Mouse (Mus musculus): ENCODE results near the gene Dnajc19.
"Not testable (repeated sequence)": the region's sequence is repeated elsewhere in the genome, so short reads cannot be mapped to it uniquely, and the experiment has no call there.

The Dnajc19 gene

DNA sequence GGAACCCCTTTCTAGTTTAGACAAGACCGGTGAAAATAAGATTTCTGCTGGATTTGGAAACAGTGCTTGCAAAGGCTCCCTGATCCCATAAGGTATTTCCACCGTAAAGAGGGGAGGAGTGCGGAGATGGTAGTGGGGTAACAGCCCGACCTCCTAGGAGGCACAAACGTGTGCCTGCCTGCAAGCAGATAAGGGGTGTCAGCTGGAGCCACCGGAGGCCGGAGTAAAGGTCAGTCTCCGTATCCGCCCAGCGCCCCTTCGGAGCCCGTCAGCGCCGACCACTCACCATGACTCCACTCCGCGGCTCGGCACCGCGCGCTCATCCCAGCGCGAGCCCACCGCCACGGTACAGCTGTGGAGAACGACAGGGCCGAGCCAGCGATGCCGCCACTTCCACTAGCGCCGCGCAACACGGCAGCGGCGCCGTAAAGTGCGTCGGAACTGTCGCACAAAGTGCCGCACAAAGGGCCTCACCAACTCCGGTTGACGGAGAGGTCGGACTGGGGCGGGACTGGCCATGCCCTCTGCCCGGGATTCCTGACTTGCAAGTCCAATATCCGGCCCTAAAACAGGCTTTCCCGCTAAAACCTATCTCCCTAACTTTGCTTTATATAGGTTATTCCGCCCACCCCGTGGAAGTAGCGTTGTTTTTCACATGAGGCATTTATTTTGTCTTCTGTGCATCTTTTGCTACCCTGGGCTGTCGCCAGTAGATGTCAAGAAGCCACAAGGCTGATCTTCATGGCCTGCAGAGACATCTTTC, at the start of gene Dnajc19:
TSS of gene Dnajc19 (minus strand) at position 422 of the 763 bp plus-strand sequence.
- peak; percentile 92 for DNase-seq (ENCODE audit: low read depth, low spot score)

DNA sequence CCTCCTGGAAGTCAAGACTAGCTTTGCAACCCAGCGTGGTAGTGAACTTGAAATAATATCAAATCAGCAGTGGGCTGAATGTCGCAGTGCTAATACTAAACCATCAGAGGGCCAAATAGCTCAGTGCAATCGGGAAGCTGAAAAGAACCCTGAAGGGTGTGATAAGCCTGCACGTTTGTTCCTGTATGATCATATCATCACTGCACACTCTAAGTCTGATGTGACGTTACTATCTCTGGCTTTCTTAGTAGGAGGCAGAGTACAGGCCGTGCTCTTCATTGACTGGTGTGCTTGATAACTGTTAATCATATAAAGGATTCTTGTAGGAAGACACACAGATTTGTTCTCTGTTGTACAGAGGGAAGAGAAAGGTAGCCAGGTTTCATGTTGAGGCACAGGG, 48.8 kb upstream of the Dnajc19 start:
- DNase-seq (ENCODE audit: low read depth, low spot score): no peak

DNA sequence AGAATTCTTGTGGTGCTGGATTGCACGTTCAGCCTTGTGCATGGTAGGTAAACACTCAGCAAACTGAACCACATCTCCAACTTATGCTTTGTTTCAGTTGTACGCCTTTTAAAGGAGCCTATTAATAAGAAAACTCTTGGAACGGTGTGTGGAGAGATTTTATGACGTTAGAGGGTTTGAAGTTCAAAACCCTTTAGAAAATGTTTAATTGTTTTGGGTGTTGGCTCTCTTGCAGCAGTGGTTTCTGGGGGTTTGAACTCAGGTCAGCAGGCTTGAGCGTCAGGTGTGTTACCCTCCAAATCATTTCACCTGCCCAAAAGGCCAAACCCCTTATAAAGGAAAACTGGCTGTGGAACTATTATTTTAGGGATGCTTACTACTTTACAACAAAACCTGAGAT, 40.2 kb upstream of the Dnajc19 start:
- no peak for DNase-seq (ENCODE audit: low read depth, low spot score)

DNA sequence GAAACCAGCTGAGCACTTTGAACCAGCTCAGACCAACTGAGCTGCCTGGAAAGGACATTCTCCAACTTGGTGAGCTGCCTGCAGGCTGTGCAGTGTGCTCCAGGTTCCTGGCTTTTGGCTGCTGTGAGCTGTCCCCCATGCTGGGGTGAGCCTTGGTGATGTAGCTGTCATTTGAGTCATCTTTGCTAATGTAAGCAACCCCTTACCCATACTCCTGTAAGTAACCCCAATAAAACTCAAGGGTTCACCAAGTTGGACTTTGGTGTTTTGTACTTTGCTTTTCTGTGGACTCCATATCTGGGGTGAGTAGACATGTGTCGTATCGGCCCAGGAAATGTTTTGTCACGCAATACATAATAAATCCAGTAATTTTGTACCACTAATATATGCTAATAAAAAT, 39.7 kb upstream of the Dnajc19 start:
- no peak for DNase-seq (ENCODE audit: low read depth, low spot score)

DNA sequence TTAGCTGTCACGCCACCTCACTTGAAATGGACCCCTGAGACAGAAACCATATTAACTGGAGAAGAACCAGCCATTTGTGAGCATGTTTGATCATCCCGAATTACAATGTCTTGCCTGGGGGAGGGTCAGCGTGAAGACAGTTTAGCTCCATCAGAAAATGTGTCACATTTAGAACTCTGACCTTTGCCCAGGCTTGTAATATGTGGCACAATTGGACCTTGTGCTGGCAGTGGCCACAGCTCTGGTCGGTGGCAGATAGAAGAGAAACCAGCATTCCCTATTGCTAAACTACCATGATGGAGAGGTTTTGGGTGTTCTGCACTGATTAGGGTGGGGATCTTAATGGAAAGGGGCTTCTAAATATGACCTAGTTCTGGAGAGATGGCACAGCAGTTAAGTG, 38.7 kb upstream of the Dnajc19 start:
- DNase-seq (ENCODE audit: low read depth, low spot score): no peak

DNA sequence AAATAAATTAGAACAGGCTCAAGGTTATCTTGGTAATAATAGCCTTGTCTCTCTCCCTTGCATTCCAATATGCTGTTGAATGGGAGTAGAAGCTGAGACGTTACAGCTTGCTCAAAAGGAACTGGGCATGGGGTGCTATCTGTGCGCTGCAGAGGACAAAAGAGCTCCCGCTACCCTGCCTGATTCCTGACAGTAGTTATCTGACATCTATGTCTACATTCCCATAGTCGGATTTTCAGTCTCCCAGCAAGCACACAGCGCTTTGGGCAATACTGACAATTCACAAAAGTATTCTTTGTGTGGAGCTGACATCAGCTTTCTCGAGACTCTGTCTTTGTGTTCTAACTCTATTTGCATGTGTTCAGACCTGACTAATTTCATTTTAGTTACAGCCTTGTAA, 34.7 kb upstream of the Dnajc19 start:
- no peak for DNase-seq (ENCODE audit: low read depth, low spot score)

DNA sequence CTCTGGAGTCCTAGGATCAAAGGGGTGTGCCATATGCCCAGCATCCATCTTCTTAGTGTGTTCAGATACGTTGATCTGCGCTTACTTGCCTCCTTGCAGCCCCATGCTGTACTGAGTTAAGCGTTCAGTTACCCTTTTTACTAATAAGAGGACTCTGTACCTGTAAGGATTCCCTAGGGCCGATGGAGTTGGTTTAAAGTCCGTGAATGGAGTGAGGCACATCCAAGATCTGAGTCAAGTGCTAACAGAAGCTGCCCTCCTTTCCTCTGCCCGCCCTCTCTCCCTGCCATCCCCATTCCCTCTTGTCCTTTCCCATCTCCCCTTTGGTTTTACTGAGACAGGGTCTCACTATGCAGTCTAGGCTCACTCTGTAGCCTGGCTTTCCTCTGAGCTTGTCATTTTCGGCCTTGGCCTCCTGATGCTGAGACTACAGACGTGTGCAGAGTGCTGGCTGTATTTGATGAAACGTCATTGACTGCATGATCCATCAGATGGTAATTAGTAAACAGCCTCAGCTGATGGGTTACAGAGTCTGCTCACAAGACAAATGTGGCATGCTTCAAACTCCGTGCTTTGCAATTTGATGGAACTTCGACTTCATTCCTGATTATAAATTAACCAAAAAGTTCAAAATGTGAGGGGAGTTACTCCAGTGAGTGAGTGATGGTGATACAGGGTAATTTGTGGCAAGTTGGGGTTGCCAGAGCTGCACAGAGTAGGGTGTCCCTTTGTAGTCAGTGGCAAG, 31.0 kb upstream of the Dnajc19 start:
- DNase-seq (ENCODE audit: low read depth, low spot score): no peak

DNA sequence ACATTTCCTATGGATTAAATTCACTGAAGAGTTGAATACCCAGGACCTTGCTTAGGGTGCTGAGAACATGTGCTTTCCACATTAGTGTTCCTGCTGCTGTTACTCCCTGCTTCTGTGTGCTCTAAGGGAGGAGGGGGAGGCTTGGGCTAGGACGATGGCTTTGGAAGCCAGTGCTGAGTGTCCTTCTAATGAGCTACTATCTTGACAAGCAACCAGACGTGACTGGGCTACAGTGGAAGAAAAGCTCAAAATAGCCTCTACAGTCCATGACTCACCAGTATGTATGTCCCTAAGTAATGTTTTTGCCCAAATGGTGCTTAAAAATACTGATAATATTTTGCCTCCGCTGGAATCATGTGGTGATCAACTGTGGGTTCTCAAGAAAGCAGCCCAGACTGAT, 26.5 kb upstream of the Dnajc19 start:
- no peak for DNase-seq (ENCODE audit: low read depth, low spot score)

DNA sequence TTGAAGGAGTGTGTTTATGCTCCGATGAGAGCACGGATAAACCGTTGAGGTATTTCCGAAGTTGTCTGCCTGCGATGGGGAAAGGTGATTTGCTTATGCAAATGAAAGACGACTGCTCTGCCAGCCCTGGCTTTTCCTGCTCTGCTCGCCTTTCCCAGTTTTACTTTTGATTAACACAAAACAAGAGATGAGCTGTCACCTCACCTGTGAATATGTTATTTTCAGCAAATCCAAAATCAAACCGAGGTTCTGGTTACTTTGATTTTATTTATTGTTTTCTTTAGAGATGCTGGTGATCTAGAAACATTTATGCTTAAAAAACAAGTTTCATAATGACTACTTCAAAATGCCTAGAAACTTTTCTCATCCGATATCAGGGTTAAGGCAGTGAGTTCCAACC, 25.3 kb upstream of the Dnajc19 start:
- DNase-seq (ENCODE audit: low read depth, low spot score): no peak

DNA sequence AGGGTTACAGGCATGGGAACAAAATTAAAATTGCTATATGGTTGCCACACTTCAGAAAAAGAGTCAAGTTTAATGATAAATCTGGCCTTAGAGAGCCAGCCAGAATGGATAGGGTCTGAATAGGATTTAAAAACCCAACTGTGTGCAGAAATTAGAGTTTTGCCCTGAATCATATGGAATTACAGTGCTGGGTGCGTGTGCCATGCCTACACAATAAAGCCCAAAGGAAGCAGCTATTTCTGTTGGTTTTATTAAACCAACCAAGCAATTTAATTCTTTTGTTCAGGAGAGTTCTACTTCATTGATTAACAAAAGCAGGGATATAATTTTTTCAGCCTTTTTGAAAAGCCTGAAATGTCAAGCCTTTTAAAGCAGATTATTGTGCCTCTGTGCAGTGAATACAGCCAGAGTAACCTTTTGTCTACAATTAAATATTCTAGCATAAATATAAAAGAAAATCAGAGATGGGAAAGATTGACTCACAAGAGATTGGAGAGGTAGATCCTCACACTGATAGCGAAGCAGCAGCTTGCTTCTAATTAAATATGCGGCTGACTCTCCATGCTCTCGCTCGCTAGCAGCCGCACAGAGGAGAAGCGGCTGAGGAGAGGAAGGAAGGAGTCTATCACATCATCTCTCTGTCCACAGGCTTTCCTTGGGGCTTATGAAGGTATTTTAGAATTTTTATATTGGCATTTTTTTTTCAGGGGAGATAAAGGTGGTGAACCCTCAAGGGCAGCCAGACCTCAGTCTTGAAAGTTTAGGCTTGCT, 23.0 kb upstream of the Dnajc19 start:
- DNase-seq (ENCODE audit: low read depth, low spot score): no peak

DNA sequence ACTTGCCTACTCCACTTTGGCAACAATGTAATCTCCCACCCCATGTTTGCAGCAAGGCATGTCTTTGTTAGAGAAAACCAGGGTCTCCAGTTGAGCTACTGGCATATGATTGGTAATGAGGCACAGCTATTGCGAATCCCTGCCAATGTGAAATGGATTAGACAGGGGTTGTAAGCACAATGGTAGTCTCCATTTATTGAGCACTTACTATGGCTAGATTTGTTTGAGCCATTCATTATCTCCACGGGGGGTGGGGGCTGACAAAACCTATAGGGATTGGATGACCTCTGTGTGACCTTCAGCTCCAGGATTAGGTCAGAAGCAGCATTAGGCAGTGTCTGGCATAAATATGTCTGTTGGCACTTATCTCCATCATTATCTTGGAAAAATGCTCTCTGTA, 21.8 kb upstream of the Dnajc19 start:
- DNase-seq (ENCODE audit: low read depth, low spot score): no peak

DNA sequence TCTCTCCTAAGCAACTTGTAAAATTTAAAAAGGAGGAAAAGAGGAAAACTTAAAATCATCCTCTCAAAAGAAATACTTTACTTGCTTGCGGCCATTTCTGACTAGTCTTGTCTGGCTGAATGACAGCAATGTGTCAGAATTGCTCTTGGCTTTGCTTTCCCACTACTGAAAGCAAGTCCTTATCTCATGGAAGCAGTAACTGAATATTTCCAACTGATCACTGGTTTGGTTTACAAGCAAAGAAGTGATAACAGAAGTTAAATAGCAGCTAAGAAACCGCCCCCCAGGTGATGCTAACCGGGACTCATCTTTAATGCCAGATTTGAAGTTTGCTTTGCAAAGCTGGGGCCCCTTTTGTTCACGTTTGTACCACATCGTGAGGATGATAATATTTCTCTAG, 2.5 kb upstream of the Dnajc19 start:
- DNase-seq (ENCODE audit: low read depth, low spot score): no peak

DNA sequence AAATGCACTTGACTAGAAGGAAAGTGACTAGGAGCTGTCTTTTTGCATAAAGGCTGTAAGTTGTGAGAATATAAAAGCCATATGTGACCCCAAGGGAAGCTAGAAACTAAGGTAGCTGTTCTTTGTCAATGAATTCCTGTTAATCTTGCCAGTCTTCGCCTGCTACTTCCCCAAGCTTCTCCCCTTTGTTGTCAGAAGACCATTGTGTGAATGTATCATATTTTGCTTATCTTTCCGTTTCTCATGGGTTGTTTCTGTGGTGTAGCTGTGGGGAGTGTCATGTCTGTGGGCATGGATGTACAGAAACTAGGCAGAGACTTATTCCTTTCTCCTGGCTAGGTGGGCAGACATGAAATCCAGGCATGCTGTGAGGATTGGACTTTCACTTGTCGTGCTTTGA, 808 bp upstream of the Dnajc19 start:
- DNase-seq (ENCODE audit: low read depth, low spot score): no peak

DNA sequence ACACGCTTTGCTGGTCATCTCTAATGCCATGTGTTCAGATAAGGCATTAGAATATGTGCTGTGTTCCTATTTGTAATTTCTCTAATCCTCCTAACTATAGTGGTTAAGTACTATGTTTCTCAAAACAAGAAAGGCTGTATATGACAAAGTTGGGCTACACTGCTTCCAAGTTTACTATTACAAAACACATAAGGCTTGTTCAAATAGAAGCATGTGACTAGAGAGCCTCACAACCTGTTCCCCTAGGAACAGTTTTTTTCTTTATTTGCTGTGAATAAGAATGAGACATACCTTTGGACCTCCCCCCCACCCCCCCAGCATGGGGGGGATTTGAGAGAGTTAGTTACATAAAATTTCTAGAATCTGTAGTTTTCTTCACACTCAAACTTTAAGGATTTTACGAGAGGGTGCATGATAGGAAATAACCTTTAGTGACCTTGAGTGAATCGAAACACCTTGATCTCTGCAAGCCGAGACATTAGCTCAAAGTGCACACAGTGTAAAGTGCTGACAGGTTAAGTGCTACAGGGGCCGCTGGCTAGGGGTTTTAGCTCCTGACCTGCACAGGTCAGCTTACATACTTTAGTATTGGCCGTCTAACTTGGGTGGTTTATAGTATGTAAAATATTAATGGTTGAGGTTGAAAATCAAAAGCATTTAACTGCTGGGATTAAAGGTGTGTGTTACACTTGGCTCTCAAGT, 4.9 kb downstream of the Dnajc19 start:
- no peak for DNase-seq (ENCODE audit: low read depth, low spot score)

DNA sequence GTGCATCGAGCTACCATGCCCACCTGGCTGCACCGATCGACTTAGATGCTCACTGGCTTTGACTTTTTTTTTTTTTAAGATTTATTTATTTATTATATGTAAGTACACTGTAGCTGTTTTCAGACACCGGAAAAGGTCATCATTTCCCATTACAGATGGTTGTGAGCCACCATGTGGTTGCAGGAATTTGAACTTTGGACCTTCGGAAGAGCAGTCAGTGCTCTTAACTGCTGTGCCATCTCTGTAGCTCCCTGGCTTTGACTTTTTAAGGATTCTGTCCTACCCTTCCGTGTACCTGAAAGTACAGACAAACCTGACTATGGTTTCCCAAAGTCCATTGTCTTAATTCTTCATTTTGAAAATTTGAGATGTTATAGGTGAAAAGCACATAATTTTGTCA, 8.4 kb downstream of the Dnajc19 start:
- no peak for DNase-seq (ENCODE audit: low read depth, low spot score)

DNA sequence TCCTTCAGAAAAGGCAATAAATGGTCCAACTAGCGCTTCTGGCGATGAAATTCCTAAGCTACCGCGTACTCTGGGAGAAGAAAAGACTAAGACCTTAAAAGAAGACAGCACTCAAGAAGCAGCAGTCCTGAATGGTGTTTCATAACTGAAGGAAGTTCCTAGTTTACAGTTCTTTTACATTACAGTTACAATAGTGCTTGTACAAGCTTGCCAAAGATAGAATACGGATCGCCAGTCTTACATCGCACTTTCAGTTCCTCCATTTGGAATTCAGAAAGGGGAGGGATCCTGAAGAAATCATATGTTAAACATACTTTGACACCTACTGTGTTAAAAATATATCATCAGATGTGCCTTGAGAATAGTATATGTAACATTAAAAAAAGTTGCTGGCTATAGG, 12.2 kb downstream of the Dnajc19 start:
- not testable (repeated sequence) for DNase-seq (ENCODE audit: low read depth, low spot score)

DNA sequence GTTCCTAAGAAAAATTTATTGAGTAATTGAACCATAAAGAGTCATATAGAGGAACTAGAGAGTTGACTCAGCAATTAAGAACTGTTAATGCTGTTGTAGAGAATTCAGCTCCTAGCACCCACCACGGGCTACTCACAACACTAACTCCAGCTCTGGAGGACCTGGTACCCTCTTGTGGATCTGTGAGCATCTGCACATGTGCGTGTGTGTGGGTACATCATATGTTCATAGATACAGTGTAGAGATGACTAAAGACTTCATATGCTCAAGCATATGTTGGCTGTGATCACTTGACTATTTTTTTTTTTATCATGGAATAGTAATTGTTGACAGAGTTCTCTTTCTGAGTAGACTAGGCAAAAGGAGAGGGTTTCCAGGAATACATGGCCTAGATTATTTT, 18.8 kb downstream of the Dnajc19 start:
- DNase-seq (ENCODE audit: low read depth, low spot score): no peak

DNA sequence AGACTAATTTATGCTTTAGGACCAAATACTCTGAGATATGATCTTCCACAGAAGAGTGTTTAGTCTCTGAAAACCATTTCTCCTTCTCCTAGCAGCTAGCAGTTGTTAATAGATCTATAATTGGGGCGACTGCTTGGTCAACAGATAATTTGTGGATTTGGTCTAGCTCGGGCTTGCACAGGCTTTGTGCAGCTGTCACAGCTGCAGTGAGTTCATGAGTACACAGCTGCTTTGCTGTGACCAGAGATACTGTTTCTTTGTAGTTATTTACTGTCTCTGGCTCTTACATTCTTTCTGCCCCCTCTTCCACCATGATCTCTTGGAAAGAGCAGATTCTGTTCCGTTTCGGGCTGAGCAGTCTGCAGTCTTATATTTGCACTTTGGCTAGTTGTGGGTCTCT, 39.1 kb downstream of the Dnajc19 start:
- DNase-seq (ENCODE audit: low read depth, low spot score): no peak

DNA sequence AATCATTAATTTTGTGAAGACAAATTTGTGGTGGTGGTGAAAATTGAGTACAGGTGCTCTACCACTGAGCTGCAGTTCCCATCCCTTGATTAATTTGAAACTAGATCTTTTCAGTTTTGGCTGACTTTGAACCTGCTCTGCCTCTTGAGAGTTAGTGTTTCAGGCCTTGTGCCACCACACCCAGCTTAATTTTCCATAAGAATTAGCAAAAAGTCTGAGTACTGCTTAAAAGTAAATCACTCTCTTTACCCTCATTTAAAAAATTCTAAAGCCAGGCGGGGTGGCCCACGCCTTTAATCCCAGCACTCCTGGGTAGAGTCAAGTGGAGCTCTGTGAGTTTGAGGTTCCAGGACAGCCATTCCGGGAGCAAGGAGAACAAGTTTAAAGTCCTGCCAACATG, 45.4 kb downstream of the Dnajc19 start:
- DNase-seq (ENCODE audit: low read depth, low spot score): no peak

DNA sequence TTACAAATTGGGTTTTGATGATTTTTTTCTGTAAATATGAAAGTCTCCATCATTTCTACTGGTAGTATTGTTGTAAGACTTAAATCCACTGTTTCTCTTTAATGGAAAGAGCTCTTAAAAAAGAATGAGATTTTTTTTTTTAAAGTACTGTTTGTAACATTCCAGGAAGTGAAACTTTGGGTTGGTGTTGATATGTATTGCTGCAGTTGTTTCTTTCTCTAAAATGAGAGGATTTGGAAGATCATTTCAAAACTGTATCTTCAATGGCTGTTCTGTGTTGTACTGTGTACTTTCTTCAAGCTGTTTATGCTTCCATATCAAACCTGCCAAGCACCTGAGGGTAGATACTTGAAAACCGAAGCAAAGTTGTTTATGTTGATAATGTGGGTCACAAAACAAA, 46.3 kb downstream of the Dnajc19 start:
- no peak for DNase-seq (ENCODE audit: low read depth, low spot score)

DNA sequence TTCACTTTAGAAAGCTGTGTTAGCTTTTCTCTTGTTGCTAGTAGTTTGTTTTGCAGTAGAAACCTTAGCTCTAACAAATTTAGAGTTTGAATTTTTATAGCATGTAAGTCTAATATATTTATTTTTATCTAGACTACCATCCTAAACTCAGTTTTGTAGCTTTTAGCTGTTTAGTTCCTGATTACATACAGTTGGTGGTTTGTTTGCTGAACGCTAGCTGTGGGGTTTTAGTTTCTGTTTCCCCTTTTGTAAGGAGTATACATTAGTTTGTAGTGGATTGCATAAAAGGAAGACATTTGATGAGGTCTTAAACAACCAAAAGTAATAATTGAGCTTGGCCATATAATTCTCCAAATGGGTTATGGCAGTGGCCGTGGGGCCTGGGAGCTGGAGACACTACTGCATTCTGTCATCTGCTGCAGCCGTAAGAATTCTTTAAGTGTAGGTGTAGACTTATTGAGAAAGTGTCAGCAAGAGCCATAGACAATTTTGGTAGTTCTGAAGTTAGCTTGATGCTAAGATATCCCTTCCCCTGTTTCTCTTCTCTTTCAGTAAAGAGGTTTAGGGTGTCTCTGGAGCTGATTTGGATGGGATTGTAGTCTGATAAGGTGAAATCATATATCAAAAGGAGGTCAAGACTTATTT, 47.3 kb downstream of the Dnajc19 start:
- no peak for DNase-seq (ENCODE audit: low read depth, low spot score)
